Mouse (Mus musculus) cerebellum, postnatal 14 days (tissue): ENCODE results near the gene Zfp511.
A peak's percentile ranks its signal among the peaks of the same experiment; 100 is the strongest.

Experiments
- DNase-seq, 2 experiments: peaks; one replicate each; pipeline ENCODE4 v3.0.0; 2021; ENCODE audit warnings: mixed read lengths in 2 of 2

The Zfp511 gene

DNA sequence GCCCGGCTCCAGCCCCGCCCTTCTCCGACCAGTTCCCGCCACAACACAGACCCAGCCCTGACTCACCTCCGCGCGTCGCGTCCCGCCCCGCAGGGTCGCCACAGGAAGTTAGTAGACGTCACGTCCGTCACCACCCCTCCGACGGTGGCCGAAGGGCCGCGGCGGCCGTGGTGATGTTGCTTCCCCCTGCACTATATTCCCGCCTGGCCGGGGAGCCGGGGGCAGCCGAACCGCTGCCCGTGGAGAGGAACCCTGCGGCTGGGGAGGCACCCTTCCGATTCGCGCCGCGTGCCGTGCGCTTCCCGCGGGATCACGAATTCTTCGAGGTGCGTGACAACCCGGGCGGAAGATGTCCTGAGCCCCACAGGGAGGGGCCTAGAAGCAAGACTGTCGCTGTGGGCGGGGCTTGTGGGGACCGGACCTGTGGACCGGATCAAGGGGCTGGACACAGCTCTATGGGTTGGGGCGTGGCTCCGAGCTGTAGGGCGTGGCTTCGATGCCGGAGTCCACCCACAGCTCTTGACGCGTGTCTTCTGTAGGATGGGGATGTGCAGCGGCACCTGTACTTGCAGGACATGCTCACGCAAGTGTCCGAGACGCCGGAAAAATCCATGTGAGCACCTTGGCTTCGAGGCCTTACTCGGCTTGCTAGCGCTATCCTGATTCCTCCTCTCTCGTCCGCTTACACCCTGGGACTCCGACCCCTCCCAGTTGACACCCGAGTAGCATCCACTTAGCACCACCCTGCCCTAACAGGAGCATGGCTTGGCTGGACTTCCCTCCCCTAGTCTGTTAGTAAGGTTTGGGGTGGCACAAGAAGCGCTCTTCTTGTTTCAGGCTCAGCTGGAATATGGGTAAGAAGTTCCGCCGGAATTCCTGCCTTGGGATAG is at the start of gene Zfp511, which contains the start of gene Tubgcp2:
Gene Zfp511, plus strand, starts transcription at position 111 of the 890 bp plus-strand sequence.
Gene Tubgcp2, minus strand, starts transcription at position 389 of the 890 bp plus-strand sequence.
- peak; percentile 95 to 96 for DNase-seq

DNA sequence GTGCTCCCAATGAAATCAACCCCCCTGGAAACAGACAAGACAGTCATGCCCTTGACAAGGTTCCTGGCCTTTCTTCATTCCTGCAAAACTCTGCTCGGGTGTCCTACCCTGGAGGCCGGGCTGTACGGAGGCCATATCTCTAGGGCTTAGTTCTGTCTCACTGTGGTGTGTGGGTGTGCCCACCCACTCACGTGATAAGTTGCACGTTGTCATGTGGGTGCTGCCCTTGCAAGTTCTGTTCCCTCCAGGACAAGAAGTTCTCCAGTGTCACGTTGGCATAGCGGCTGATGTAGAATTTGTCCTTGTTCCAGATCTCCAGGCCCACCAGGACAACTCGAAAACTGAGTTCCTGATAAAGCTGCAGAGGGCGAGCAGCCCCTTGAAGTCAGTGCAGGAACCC is 47.9 kb upstream of the Zfp511 start:
- DNase-seq, result no peak

DNA sequence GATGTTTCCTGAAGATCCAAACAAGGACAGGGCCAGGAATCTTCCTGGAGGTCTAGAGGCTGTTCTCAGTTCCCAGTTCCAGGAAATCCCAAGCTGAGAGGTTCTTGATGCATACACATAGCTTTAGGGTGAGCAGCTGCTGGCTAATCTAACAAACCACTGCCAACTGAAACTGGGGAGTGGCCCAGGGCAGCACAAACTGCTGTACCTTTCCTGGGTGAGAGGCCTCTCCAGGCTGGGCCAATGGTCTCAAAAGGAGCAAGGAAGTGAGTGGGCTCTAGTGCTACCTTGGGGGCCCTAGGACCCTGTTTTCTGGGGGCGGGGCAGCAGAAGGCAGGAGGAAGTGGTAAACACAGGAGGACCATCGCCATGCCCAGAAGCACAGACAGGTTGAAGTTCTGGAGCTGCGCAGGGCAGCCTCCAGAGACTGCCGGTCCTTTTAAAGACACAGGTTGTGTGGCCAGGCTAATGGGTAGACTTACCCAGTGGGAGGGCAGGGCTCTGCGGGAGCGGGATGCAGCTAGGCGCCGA is 45.3 kb upstream of the Zfp511 start:
- no peak for DNase-seq

DNA sequence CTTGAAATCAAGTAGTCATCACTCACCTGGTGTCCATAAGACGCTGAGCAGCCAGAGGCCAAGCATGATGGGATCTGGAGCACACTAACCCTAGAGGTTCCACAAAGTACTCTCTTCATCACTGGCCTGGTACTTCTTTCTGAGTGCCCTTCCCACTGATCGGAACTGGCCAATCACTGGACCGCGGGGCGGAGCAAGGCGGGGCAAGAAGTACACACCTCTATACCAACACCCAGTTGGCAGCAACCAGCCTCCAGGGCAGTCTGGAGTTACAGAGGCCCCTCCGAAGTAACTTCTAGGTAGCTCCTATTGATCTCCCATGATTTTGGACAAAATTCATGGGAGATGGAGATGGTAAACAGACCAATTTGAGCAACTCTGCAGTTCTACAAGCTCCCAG is 43.8 kb upstream of the Zfp511 start, which contains the start of gene Adam8:
Gene Adam8, minus strand, starts transcription at position 157 of the 400 bp plus-strand sequence.
- DNase-seq, result no peak

DNA sequence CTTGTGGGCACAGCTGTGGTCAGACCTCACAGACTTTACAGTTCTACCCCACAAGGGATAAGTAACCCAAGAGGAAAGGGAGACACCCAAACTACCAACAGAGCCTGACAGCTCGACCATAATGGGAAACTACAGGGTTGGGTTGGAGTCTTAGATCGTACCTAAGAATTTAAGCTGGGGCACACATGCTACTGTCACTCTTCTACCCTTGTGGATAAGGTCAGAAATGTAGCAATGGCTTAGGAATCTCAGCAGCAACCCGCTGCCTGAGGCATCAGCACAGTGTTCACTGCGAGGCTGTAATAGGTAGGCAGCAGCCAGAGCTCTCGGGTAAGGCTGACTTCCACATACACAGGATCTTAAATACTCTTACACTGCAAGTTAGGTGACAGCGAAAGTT is 42.7 kb upstream of the Zfp511 start:
- DNase-seq, result no peak

DNA sequence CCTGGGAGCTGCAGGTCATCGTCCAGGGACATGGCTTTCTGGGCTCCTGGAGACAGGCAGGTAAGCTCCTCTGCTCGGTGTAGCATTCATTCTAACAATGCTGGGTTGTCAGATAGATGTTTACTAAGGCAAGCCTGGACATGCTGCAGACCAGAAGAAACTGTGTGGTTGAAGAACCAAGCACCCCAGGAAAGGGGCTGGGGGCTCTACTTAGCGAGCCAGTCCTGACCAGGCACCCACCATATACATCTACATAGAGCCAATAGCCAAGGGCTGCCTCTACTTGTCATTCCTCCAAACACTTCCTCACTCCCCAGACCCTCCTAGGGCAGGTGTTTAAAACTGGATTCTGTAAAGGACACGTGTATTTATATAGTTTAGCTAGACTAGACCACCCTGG is 42.0 kb upstream of the Zfp511 start:
- no peak for DNase-seq

DNA sequence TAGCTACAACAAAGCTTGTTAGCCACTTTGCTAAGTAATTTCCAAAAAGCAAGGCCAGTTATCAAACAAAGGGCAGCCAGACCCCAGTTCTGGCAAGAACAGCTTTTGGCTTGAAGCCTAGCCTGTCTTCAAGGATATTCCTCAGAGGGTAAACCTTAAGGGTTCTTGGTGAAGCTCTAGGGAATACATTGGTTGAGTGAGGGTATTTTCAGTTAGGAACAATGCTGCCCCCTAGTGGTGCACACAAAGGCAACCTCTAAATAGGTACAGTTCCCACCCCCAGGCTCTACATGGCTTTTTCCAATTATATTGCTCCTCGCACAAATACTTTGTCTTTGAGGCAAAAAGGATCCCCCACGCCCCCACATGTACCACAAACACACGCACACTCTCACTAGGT is 41.5 kb upstream of the Zfp511 start:
- DNase-seq, result peak; percentile 76 to 82

DNA sequence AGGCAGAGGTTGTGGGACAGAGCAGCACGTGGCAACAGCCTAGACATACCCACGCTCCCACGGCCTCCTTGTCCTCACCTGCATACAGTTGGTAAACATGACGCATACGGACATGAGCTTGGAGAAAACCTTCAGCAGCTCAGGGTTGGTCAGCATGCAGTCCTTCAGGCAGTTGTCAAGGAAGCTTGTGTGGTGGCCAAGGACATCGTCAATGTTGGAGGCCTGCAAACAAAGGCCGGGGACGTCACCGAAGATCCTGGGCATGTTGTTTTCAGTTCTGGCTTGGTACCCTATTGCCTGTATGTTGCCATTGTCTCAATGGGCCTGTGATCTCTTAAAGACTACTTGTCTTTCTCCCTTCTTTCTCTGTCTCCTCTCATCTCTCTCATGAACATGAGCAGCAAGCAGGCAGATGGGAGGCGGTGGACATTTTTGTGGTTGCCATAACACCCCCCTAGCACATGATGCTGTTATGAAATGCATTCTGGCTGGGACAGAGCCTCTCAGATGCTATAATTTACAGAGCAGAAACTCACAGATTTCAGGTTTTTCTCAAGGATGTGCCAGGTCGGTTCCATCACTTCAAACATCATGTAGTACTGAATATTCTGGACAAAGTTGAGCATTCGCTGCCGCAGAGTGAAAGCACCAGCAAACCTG is 37.4 kb upstream of the Zfp511 start:
- no peak for DNase-seq

DNA sequence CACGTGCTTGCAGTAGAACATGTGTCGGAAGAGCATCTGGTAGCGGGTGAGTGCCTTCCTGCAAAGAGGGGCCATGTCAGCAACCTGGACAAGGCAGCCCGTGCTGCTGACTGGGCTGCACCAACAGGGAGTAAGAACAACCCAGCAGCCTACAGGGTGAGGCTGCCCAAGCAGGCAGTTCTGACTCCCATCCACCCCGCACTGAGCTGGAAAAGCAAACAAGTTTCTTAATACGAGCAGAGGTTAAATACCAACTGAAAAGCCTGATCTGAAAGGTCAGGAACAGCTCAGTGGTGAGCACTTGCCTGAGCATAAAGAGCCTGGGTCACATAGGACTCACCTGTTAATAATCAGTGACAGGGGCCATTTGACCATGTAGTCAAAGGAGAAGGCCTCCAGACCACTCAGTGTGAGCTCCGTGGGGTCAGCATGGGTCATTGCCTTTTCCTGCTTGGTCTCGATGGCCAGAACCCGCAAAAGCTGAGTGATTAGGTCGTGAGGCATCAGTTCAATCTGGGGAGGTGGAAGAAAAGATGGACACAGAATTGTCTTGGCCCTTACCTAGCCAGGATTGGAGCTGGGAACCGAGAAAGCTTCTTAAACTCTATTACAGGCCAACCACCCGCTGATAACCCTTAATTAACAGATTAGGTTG is 35.0 kb upstream of the Zfp511 start:
- DNase-seq, result no peak

DNA sequence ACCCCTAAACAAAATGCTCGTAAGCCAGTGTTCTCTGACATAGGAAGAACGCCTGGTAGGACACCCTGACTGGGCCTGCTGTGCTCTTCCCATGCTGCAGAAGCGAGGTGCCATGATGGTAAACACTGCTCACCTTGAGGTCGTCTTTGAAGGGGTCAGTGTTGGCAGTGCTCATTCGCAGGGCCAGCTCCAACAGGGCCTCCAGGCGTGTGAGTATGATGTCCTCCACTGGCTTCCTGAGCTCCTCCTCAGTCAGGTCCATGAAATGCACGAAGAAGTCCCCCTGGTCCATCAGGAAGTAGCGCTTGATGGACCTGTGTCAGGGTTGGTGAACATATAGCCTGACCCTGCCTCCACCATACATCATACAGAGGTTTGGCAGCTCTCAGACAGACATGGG is 31.5 kb upstream of the Zfp511 start:
- DNase-seq, result no peak

DNA sequence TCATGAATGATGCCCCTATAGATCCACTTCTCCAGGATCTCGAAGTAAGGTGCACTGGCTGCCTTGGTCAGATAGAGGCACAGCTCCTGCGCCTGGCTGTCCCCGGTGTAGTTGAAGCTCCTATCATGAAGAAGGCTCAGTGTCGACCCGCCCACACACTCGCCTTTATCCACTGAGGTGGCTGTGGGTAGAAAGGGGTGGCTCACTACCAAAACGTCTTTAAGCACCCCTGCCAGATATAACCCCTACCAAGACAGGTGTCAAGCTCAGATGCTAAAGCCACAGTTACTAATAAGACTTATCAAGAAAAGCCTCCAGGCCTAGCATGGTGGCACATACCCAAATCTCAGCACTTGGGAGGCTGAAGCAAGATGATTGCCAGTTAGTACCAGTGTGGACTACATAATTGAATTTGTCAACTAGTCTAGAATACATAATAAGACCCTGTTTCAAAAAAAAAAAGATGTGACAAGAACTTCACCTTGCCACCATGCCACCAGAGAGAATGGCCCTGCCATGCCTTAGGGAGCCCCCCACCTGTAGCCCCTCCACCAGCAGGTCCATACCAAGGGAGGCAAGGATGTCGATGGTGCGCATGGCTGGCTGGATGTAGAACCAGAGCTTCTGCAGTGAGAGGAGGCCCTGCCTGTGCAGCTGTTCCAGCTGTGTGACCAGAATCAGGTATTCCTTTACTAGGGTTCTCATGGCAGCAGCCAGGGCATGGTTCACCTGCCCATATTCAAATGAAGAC is 29.2 kb upstream of the Zfp511 start:
- DNase-seq, result no peak

DNA sequence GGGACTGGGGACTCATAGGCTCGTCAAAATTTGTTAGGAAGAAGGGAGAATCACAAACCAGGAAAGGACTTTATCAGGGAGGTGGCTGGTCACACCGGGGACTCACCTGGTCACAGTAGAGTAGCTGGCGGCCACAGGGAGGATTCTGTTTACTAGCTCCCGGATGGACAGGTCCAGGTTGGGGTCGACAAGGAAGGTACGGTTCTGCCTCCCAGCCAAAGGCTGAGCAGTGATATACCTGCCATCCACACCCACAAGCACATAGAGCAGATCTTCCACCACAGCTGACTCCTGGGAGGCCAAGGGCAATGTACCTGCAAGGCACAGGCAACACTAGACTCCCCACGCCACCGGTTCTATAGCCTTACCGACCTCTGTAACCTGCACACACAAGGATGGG is 28.4 kb upstream of the Zfp511 start:
- DNase-seq, result no peak

DNA sequence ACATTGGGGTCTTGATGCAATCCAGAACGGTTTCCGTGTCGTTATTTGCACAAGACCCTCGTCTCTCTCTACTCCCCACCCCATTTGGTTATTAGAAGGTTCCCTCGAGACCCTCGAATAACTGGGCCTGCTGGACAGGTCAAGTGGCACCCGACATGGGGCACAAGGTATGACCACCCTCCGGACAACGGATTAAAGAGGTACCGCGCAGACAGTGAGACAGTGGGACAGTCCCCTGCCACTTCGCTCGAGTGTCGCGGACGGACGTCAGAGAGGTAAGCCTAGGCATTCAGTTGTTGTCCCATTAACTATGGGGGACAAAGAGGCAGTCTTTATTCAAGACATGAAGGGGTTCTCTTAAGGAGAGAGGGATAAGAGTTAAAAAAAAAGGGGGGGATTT is 24.9 kb upstream of the Zfp511 start:
- DNase-seq, result peak in 1 of 2 experiments; percentile 1

DNA sequence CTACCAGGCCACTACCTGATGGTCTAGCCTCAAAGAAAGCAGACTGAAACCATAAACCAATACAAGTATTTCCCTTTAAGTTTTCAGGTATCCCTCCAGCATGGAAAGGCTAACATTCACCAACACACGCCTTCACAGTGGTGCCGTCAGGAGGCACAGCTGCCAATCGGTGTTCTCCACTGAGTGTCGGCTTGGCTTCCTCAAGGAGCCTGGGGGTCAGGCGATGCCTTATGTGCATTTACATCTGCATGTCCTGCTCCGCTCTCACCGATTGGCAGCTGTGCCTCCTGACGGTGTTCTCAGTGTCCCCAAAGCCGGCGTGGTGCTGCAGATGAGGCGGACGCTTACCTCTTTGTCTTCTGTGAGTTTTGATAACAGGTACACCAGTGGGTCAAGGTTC is 4.4 kb upstream of the Zfp511 start:
- DNase-seq, result no peak

DNA sequence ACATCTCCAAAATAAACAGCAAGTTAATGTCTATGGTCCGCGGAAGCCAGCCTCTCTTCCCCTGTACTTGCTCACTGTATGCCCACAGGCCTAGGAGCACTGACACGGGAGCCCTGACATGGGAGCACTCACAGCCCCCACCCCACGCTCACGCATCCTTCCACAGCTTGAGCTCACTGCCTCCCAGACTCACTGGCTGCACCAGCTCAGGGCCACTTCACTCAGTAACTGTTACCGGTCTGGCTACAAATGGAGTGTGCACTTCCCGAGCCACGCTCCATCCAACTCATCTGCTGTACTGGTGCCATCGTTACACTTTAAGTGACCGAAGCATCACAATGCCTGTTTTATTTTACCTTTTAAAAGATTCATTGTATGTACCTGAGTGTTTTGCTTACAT is 3.8 kb upstream of the Zfp511 start:
- no peak for DNase-seq

DNA sequence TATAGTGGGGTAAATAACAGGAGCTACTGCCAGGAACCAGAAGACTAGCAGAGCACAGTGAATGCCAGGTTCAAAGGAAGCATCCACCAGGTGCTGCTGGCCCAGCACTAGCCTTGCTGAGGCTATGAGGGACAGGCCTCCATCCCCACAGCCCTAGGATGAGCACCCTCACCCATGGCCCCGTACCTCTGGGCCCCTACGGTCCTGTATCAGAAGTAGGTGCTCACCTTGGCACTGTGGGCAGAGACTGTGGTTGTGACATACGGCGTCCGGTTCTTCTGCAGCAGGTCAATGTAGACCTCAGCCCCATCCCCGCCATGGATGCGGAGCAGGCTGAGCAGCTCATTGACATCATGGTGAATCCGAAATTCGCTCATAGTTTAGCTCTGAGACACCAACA is 2.8 kb upstream of the Zfp511 start:
- DNase-seq, result no peak

DNA sequence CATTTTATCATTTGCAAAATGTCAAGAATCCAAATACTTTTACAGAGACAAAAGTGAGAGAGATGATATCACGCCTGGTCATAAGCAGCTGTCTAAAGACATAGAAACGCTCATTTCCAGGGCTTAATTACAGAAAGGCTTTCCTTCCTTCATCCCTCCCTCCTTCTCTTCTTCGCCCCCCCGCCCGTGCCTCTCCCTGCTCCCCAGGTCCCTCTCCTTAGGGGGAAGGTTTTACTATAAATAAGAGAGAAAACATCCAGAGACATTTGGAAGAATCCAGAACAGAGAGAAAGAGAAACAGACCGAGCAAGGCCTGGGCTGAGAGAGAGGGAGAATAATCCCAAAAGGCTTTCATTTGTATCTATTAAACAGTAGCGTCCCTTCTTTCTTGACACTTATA is 735 bp upstream of the Zfp511 start:
- no peak for DNase-seq

DNA sequence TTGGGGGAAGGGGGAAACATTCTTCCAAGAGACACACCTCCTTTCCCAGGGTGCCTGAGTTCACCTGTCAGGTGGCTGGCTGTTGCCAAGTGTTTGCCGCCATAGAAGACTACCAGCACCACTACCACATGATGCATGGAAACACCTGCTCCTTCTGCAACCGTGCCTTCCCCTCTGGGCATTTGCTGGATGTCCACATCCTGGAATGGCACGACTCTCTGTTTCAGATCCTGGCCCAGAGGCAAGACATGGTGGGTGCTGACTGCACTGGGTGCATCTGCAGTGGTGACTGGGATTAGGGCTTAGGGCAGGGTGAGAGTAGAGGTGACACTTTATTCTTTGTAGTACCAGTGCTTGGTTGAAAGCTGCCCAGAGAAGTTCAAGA is 972 bp downstream of the Zfp511 start:
- no peak for DNase-seq

DNA sequence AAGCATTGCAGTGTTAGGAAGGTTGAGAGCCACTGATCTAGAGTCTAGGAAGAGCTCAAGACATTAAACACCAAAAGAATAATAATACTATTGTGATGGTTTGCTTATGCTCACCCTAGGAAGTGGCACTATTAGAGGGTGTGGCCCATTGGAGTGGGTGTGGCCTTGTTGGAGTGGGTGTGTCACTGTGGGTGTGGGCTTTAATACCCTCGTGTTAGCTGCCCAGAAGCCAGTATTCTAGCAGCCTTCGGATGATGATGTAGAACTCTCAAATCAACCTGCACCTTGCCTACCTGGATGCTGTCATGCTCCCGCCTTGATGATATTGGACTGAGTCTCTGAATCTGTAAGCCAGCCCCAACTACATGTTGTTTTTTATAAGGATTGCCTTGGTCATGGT is 6.5 kb downstream of the Zfp511 start:
- no peak for DNase-seq

DNA sequence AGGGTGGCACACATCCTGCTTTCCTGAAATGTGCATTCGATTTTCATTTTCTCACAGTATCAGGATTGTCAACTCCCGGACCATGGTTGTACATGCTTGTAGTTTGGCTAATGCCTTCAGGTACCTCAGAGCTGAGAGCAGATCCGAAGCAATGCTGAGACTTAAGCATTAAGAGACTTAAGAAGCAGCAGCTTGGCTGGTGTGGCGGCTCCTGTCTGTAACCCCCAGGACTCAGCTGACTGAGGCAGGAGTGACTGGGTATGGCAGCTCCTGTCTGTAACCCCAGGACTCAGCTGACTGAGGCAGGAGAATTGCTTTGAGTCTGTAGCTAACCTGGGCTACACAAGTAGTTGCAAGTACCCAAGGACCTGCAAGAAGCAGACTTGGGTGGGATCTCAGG is 9.4 kb downstream of the Zfp511 start:
- DNase-seq, result no peak

DNA sequence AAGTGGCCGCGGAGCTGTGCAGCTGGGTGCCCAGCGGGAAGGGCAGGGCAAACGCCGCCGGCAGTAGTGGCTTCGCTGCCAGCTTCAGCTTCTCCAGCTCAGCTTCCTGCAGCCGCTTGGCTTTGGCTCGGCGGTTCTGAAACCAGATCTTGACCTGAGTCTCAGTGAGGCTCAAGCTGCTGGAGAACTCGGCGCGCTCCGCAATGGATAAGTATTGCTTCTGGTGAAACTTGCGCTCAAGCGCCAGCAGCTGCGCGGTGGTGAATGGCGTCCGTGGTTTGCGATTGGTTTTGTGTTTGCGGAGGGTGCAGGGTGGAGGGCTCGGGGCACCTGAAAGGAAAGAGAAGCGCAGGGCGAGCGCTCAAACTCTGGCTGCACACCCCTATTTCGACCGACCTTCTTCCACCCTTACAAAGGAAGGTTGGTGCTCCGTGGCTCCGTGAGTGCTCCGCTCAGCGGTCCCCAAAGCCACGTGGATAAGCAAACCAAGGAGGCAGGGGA is 11.7 kb downstream of the Zfp511 start:
- DNase-seq, result peak; percentile 29 to 36

DNA sequence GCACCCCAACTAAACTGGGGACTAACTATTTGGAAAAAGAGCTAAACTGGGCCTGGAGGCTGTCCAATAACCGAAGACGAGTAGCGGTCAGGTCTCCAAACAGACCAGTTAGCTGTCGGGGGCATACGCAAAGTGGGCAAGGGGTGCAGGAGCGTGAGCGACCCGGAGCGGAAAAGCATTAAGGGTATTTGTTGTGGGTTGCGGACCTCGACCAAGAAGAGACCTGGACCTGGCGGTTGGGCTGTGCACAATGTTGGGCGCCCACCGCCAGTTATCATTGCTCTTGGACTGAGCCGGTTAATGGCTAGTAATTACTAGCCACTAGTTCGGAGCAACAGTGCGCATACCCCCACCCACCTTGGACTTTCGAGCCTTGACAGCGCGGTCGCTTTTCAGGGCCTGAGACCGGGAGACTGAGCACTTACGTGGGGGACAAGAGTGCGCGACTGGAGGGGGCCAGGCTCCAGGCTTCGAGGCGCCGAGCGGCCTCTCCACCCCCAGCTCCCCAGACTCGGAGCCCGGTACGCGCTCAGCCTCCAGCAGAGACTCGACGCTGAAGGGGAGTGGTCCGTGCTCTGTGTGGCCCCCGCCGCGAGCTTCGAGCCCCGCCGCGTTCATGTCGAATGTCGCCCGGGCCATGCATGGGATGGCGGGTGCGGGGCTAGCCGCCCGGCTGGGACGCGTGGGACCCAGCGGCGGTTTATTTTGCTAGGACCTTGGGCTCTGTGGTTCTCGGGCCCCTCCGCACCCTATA is 12.3 kb downstream of the Zfp511 start, which contains the start of gene Msx3:
Gene Msx3, minus strand, starts transcription at position 729 of the 754 bp plus-strand sequence.
- DNase-seq, result no peak
